Mouse (Mus musculus) activated CD4-positive, CD25-positive, alpha-beta regulatory T cell, adult 9 weeks (primary cell): ENCODE data around the gene Mdk. TPM values are rescaled to one million over a fixed set of nuclear protein-coding genes. Genes with fewer than 3 reads are reported as not detected.

Experiments used
- polyA plus RNA-seq: library from polyadenylated mRNA; unstranded; fragments of 100-300 nt; shearing (Covaris generic); gene quantifications from one replicate; pipeline ENCODE4 v1.2.1, GENCODE M21; 2017

The Mdk gene
- 1.9 TPM for polyA plus RNA-seq

GRCm38 (mm10) chr2:91932160-91932711 lies at the start of gene Mdk:
Gene Mdk, minus strand, starts transcription at chr2:91932297.

GRCm38 (mm10) chr2:91975581-91976541 lies 43.8 kb upstream of the Mdk start, which contains the start of gene Dgkz:
Gene Dgkz, minus strand, starts transcription at chr2:91975864.

GRCm38 (mm10) chr2:91945483-91945882 lies 13.4 kb upstream of the Mdk start, which contains the start of gene Gm9821:
Gene Gm9821, plus strand, starts transcription at chr2:91945703.

GRCm38 (mm10) chr2:91926949-91927348 lies 5.1 kb downstream of the Mdk start, which contains the start of gene Chrm4:
Gene Chrm4, plus strand, starts transcription at chr2:91927249.

Other genes starting within 250 kb of the Mdk start
- 57.6 TPM for gene Atg13, start 221.7 kb downstream of the Mdk start, polyA plus RNA-seq
- gene Harbi1, start 221.4 kb downstream of the Mdk start, polyA plus RNA-seq, result 14.1 TPM
- 57.6 TPM for gene Ambra1, start 202.2 kb downstream of the Mdk start, polyA plus RNA-seq
- 0.82 TPM for gene Chrm4, start 5.0 kb downstream of the Mdk start, polyA plus RNA-seq
- gene Gm9821, start 13.4 kb upstream of the Mdk start, polyA plus RNA-seq, result 0.72 TPM
- gene Dgkz, start 43.6 kb upstream of the Mdk start, polyA plus RNA-seq, result 57.1 TPM
- 1.2 TPM for gene Creb3l1, start 92.2 kb upstream of the Mdk start, polyA plus RNA-seq
- 77.7 TPM for gene Phf21a, start 160.8 kb upstream of the Mdk start, polyA plus RNA-seq